Mouse (Mus musculus) myocyte (in vitro differentiated cells): ENCODE measurements around the gene Lag3. TPM values are rescaled to one million over a fixed set of nuclear protein-coding genes. Genes with fewer than 3 reads are reported as not detected.

Experiments
- H3K27me3 ChIP-seq: one replicate; pipeline ENCODE4 v1.6.1; 2011; ENCODE audit not compliant: control insufficient read depth, insufficient read depth, insufficient read length
- H3K36me3 ChIP-seq: one replicate; pipeline ENCODE4 v1.6.1; 2011; ENCODE audit not compliant: control insufficient read depth, insufficient read depth
- H3K4me2 ChIP-seq: one replicate; pipeline ENCODE4 v1.6.1; 2011; ENCODE audit warnings: low read depth, control low read depth
- H3K4me3 ChIP-seq: one replicate; pipeline ENCODE4 v1.5.1; 2011; ENCODE audit warnings: mild to moderate bottlenecking, control low read depth, moderate library complexity
- H3K79me2 ChIP-seq: one replicate; pipeline ENCODE4 v1.6.1; 2011; ENCODE audit not compliant: control insufficient read depth, insufficient read depth
- H3ac ChIP-seq: one replicate; pipeline ENCODE4 v1.6.1; 2011; ENCODE audit not compliant: control insufficient read depth, insufficient read length
- CEBPB ChIP-seq: IDR thresholded peaks from 2 replicates; pipeline ENCODE4 v1.6.1; 2011; ENCODE audit warnings: mild to moderate bottlenecking, moderate library complexity; ENCODE audit not compliant: poor library complexity, insufficient read depth, severe bottlenecking
- E2F4 ChIP-seq: IDR thresholded peaks from one replicate; pipeline ENCODE4 v1.6.1; 2011; ENCODE audit warnings: mild to moderate bottlenecking, control low read depth, moderate library complexity; ENCODE audit not compliant: insufficient read depth
- MAX ChIP-seq: IDR thresholded peaks from one replicate; pipeline ENCODE4 v1.6.1; 2011; ENCODE audit warnings: low read depth, mild to moderate bottlenecking, control low read depth
- MYOD1 ChIP-seq, 3 experiments: IDR thresholded peaks; one replicate each; pipeline ENCODE4 v1.6.1; 2011; ENCODE audit warnings: control low read depth in 2 of 3, low read depth in 2 of 3, mild to moderate bottlenecking in 2 of 3, moderate library complexity in 1 of 3; ENCODE audit not compliant: insufficient read length in 2 of 3, control insufficient read depth in 1 of 3
- MYOG ChIP-seq, 3 experiments: IDR thresholded peaks; one replicate each; pipeline ENCODE4 v1.6.1; 2011; ENCODE audit warnings: control low read depth in 2 of 3, low read depth in 2 of 3, mild to moderate bottlenecking in 2 of 3; ENCODE audit not compliant: insufficient read length in 2 of 3, control insufficient read depth in 1 of 3, insufficient read depth in 1 of 3
- POLR2A ChIP-seq: IDR thresholded peaks from one replicate; pipeline ENCODE4 v1.6.1; 2011; ENCODE audit warnings: low read depth, mild to moderate bottlenecking, control low read depth, moderate library complexity; ENCODE audit not compliant: insufficient read length
- POLR2AphosphoS2 ChIP-seq: IDR thresholded peaks from one replicate; pipeline ENCODE4 v1.6.1; 2011; ENCODE audit warnings: low read depth, control low read depth; ENCODE audit not compliant: insufficient read length
- REST ChIP-seq: IDR thresholded peaks from one replicate; pipeline ENCODE4 v1.6.1; 2011; ENCODE audit warnings: mild to moderate bottlenecking, control low read depth, moderate library complexity; ENCODE audit not compliant: insufficient read depth, insufficient read length
- SRF ChIP-seq: IDR thresholded peaks from one replicate; pipeline ENCODE4 v1.6.1; 2011; ENCODE audit warnings: low read depth; ENCODE audit not compliant: control insufficient read depth, insufficient read length
- TCF12 ChIP-seq: IDR thresholded peaks from one replicate; pipeline ENCODE4 v1.6.1; 2011; ENCODE audit warnings: mild to moderate bottlenecking, control low read depth; ENCODE audit not compliant: poor library complexity, insufficient read depth, severe bottlenecking
- TCF3 ChIP-seq: IDR thresholded peaks from one replicate; pipeline ENCODE4 v1.6.1; 2011; ENCODE audit warnings: low read depth, control low read depth; ENCODE audit not compliant: insufficient read length
- USF1 ChIP-seq: IDR thresholded peaks from one replicate; pipeline ENCODE4 v1.6.1; 2011; ENCODE audit warnings: low read depth, mild to moderate bottlenecking, control low read depth, moderate library complexity
- polyA plus RNA-seq: library from polyadenylated mRNA; unstranded; fragments of >200 nt; fragmentation: generic; extraction: Trizol; gene quantifications from one replicate; pipeline ENCODE4 v1.2.1, GENCODE M21; 2012; ENCODE audit warnings: missing spikeins

Gene Lag3
- polyA plus RNA-seq, 1 experiment: 0.41 TPM

DNA sequence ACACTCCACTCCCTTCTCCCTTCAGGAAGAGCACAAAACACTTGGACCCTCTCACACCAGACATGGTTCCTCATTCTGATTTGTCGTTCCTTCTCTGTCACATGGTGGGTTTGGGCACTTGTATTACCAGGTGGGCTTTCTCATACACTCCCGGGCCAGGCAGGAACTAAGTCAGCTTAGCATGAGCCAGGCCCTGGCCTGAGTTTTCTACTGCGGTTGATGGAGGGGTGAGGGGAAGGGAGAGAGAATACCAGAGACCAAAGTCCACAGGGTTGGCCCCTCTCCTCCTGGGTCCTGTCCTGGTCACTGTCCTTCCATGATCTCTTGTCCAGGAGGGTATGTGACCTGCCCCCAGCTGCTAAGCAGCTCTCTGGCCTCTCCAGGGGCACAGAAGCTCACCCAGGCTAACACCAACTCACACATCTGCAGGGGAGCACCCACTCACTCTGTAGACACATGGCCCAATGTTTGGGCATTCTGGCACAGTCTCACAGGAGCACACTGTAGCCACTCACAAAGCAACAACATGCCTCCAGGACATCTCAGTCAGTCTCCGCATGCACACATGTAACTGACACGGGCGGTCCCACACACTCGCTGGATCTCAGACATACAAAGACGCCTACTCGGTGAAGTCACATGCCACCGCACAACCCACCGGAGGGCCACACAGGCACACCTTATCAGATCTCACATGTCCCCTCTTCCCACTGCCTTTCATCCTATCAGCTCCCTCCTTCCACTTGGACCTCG lies 4.6 kb upstream of the Lag3 start:
- Histone ChIP-seq H3K36me3 (peaks cover 16% of the 10 kb centered on the region), H3K79me2 (peaks cover 19% of the 10 kb centered on the region), H3K4me3 (peak overlapping the region; percentile 91), H3K27me3 (no peaks in the 10 kb centered on the region), H3K4me2 (peak overlapping the region; percentile 77), H3ac (peak overlapping the region; percentile 78)
- TF ChIP-seq CEBPB (no peak), POLR2AphosphoS2 (peak; percentile 79), POLR2A (peak; percentile 54)

GRCm38 (mm10) chr6:124915160-124915941 lies 3.8 kb upstream of the Lag3 start:
- Histone ChIP-seq H3K36me3 (peaks cover 16% of the 10 kb centered on the region), H3K27me3 (no peaks in the 10 kb centered on the region), H3ac (peak overlapping the region; percentile 78), H3K4me2 (peak overlapping the region; percentile 77), H3K4me3 (peak overlapping the region; percentile 91), H3K79me2 (peaks cover 19% of the 10 kb centered on the region)
- no peak for TF ChIP-seq MYOG (IDR thresholded peaks at IDR 0.05; ENCODE audit: control insufficient read depth in 1 of 3, insufficient read depth in 1 of 3, insufficient read length in 2 of 3, low read depth in 2 of 3)
- TF ChIP-seq POLR2AphosphoS2: peak; percentile 38
- TF ChIP-seq POLR2A: peak; percentile 6

- Histone ChIP-seq H3K27me3 (no peaks in the 10 kb centered on the region), H3K79me2 (peaks cover 19% of the 10 kb centered on the region), H3K4me3 (no peak overlapping the region), H3K36me3 (peaks cover 16% of the 10 kb centered on the region), H3K4me2 (peak overlapping the region; percentile 77), H3ac (no peak overlapping the region)
- TF ChIP-seq USF1: no peak
- no peak for TF ChIP-seq E2F4
- TF ChIP-seq REST: no peak
- TF ChIP-seq CEBPB: no peak
- TF ChIP-seq TCF12: no peak
- TF ChIP-seq POLR2A: no peak
- no peak for TF ChIP-seq MAX
- TF ChIP-seq POLR2AphosphoS2: peak; percentile 14
Measured at GRCm38 (mm10) chr6:124914511-124914910, 3.0 kb upstream of the Lag3 start.

DNA sequence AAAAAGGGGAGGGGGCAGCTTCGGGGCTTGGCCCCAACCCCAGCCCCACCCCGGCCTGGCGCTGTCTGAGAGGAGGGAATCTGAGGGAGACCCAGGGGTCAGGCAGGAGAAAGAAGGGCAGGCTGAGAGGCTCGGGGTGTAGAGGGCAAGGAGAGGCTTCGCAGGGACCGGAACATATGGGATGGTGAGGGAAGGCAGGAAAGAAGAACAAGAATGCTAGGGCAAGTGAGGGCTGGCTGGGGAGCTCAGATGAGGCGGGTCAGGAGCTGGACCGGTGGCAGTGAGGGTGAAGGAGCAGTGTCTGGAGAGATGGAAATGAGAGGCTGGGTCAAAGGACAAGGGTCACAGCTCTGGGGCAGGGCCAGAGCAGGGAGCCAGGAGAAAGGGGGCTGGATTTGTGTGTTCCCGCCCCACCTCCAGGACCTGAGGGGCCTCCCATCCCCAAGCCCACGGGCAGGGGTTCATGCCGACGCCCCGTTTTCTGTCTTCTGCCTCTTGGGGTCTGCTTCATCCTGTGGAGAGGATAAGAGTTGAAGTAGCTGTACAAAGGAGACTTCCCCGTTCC lies 2.3 kb upstream of the Lag3 start:
- Histone ChIP-seq H3K79me2 (peaks cover 19% of the 10 kb centered on the region), H3K4me2 (no peak overlapping the region), H3K36me3 (peaks cover 16% of the 10 kb centered on the region), H3K27me3 (no peaks in the 10 kb centered on the region), H3ac (no peak overlapping the region), H3K4me3 (no peak overlapping the region)
- no peak for TF ChIP-seq MYOD1 (IDR thresholded peaks at IDR 0.05; ENCODE audit: control insufficient read depth in 1 of 3, insufficient read length in 2 of 3, low read depth in 2 of 3)
- no peak for TF ChIP-seq CEBPB
- no peak for TF ChIP-seq MYOG (IDR thresholded peaks at IDR 0.05; ENCODE audit: control insufficient read depth in 1 of 3, insufficient read depth in 1 of 3, insufficient read length in 2 of 3, low read depth in 2 of 3)
- no peak for TF ChIP-seq USF1
- no peak for TF ChIP-seq SRF
- no peak for TF ChIP-seq TCF3
- no peak for TF ChIP-seq MAX

- Histone ChIP-seq H3K4me3 (no peak overlapping the region), H3K4me2 (no peak overlapping the region), H3K36me3 (peaks cover 16% of the 10 kb centered on the region), H3K79me2 (peaks cover 19% of the 10 kb centered on the region), H3K27me3 (no peaks in the 10 kb centered on the region), H3ac (no peak overlapping the region)
- TF ChIP-seq E2F4 (no peak), MYOD1 (IDR thresholded peaks at IDR 0.05; ENCODE audit: control insufficient read depth in 1 of 3, insufficient read length in 2 of 3, low read depth in 2 of 3) (no peak), TCF3 (no peak), USF1 (no peak), POLR2AphosphoS2 (no peak), CEBPB (no peak), MAX (no peak), SRF (no peak), MYOG (IDR thresholded peaks at IDR 0.05; ENCODE audit: control insufficient read depth in 1 of 3, insufficient read depth in 1 of 3, insufficient read length in 2 of 3, low read depth in 2 of 3) (no peak), TCF12 (no peak), POLR2A (no peak), REST (no peak)
Measured at GRCm38 (mm10) chr6:124913214-124913613, 1.7 kb upstream of the Lag3 start.
